Mouse (Mus musculus) liver, embryonic 16.5 days (tissue): ENCODE measurements at regions not wholly inside any gene's neighbourhood (a gene's known extent, or its start where the extent isn't known, plus 50 kb on each side); places are given as distances from the start of the nearest gene placed in this dataset.
"Not testable (repeated sequence)": the region's sequence is repeated elsewhere in the genome, so short reads cannot be mapped to it uniquely, and the experiment has no call there.

Experiments used
- ATAC-seq: fragments of 200-750 bp; cut with Nextera tagmentation; 2 replicates; pipeline ENCODE4 v1.8.0; 2017; ENCODE audit warnings: low read depth, mild to moderate bottlenecking, moderate number of reproducible peaks, moderate library complexity
- H3K27ac ChIP-seq: fragments of 300-500 bp; sonication (generic); 2 replicates; pipeline ENCODE4 v1.5.1; 2014; ENCODE audit warnings: mild to moderate bottlenecking, low read length
- H3K27me3 ChIP-seq: fragments of 300-500 bp; sonication (generic); 2 replicates; pipeline ENCODE4 v1.6.1; 2014; ENCODE audit warnings: low read depth, low read length, mixed read lengths; ENCODE audit not compliant: control insufficient read depth, insufficient read depth
- H3K36me3 ChIP-seq: fragments of 300-500 bp; sonication (generic); 2 replicates; pipeline ENCODE4 v1.6.1; 2014; ENCODE audit warnings: mild to moderate bottlenecking; ENCODE audit not compliant: control insufficient read depth, insufficient read depth
- H3K4me1 ChIP-seq: fragments of 300-500 bp; sonication (generic); 2 replicates; pipeline ENCODE4 v1.6.1; 2014; ENCODE audit warnings: low read depth, low read length, mixed read lengths; ENCODE audit not compliant: control insufficient read depth
- H3K4me2 ChIP-seq: fragments of 300-500 bp; sonication (generic); 2 replicates; pipeline ENCODE4 v1.6.1; 2014; ENCODE audit warnings: low read depth, low read length, mixed read lengths
- H3K4me3 ChIP-seq: fragments of 300-500 bp; sonication (generic); 2 replicates; pipeline ENCODE4 v1.5.1; 2014; ENCODE audit warnings: low read depth, mild to moderate bottlenecking, low read length
- H3K9ac ChIP-seq: fragments of 300-500 bp; sonication (generic); 2 replicates; pipeline ENCODE4 v1.6.1; 2014; ENCODE audit warnings: low read depth, low read length
- H3K9me3 ChIP-seq: fragments of 300-500 bp; sonication (generic); replicated peaks from 2 replicates; pipeline ENCODE4 v1.6.1; 2016; ENCODE audit warnings: low read length; ENCODE audit not compliant: control insufficient read depth
- WGBS: fragments of 180-500 bp; shearing (Covaris S2); extraction: QIAGEN DNeasy Blood & Tissue Kit; methylation state at CpG from one replicate; pipeline ENCODE4 v1.1.7; 2014; ENCODE audit not compliant: insufficient replicate concordance; 5-methylcytosine and 5-hydroxymethylcytosine counted together

- no peaks in the 10 kb centered on the region for H3K27me3 ChIP-seq
- H3K4me2 ChIP-seq = no peak overlapping the region
- no peaks in the 10 kb centered on the region for H3K4me1 ChIP-seq
- no peaks in the 10 kb centered on the region for H3K9me3 ChIP-seq
- no peaks in the 10 kb centered on the region for H3K36me3 ChIP-seq
- H3K4me3 ChIP-seq = no peak overlapping the region
- no peak for ATAC-seq
- H3K27ac ChIP-seq = no peak overlapping the region
- WGBS = 45% methylated on average over 5 of the region's 5 CpGs
- no peak overlapping the region for H3K9ac ChIP-seq
Observed at GRCm38 (mm10) chr3:128369521-128370127, 473.5 kb upstream of the Fam241a start.

DNA sequence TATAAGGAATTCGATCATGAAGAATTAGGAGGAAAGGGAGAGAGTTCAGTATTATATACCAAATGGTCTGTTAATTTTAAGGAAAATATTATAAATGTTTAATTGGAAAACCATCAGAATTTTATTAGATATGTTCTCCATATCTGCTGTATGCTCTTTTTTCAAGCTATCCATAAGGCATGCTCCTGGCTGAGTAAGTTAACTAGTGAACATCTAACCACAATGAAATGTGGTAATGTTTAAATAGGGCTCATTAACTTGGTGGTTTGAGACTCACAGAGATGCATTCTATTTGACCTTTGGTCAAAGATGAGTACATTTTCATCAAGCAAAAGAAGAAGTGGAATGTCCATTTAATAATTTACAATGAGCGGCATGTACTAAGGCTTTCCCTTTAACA lies 466.2 kb upstream of the Fam241a start:
- no peak overlapping the region for H3K27ac ChIP-seq
- no peaks in the 10 kb centered on the region for H3K4me1 ChIP-seq
- H3K9ac ChIP-seq = no peak overlapping the region
- no peaks in the 10 kb centered on the region for H3K9me3 ChIP-seq
- no peak overlapping the region for H3K4me3 ChIP-seq
- WGBS = 53% methylated on average over 2 of the region's 2 CpGs
- no peak for ATAC-seq
- no peaks in the 10 kb centered on the region for H3K36me3 ChIP-seq
- H3K4me2 ChIP-seq = no peak overlapping the region
- no peaks in the 10 kb centered on the region for H3K27me3 ChIP-seq

DNA sequence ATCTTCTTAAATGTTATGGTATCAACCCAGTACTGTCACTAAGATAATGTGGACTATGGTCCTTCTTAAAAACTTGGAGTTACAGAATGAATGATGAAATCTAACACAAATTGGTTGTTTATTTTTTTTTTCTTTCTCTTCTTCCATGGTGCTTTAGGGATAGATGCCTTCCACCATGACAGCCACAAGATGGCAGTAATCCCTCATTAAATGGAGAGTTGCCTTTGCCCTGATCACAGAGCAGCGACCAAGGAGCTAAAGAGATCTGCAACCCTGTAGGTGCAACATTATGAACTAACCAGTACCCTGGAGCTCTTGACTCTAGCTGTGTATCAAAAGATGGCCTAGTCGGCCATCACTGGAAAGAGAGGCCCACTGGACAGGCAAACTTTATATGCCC lies 453.0 kb upstream of the Fam241a start:
- H3K4me1 ChIP-seq, H3K9me3 ChIP-seq, H3K9ac ChIP-seq, H3K4me2 ChIP-seq, ATAC-seq, H3K27ac ChIP-seq, H3K36me3 ChIP-seq, H3K27me3 ChIP-seq, H3K4me3 ChIP-seq: not testable (repeated sequence)
- 13% methylated on average over 2 of the region's 2 CpGs for WGBS

DNA sequence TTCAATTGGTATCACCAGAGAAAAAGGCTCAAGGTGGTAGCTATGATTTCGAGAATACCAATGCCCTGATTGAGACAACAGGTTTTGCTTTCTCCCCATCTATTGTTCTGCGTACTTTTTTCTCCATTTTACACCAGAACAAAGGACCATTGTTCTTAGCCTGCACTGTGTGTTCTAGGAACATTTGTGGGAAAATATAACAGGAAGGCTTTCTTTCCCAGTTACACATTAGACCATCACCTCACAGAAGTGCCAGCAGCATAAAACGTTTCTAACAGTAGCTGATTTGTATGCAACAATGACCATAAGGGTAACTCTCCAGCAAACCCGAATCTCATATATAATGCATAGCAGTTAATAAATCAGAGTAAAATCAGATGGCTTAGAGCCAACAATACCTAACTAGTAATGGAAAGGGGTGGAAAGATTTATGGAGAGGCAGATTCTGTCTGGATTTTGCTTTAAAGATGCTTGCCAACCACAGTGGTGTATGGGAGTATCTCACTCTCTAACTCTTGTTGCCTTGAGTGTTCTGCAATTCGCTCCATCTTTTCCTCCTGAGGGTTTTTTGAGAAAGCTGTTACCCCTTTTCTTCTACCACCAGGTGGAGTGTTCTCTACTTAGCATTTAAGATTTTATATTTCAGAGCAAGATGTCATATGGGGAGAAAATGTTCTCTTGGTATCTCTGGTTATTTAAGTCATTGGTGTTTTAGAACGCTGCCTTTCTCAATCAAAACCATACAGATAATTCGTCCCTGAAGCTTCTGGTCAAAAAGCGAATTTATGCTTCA lies 451.9 kb upstream of the Fam241a start:
- no peak for ATAC-seq
- Histone ChIP-seq H3K27ac (no peak overlapping the region), H3K4me2 (no peak overlapping the region), H3K4me3 (no peak overlapping the region), H3K9me3 (no peaks in the 10 kb centered on the region), H3K27me3 (no peaks in the 10 kb centered on the region), H3K36me3 (no peaks in the 10 kb centered on the region), H3K4me1 (no peaks in the 10 kb centered on the region), H3K9ac (no peak overlapping the region)
- WGBS = 44% methylated on average over 8 of the region's 8 CpGs

DNA sequence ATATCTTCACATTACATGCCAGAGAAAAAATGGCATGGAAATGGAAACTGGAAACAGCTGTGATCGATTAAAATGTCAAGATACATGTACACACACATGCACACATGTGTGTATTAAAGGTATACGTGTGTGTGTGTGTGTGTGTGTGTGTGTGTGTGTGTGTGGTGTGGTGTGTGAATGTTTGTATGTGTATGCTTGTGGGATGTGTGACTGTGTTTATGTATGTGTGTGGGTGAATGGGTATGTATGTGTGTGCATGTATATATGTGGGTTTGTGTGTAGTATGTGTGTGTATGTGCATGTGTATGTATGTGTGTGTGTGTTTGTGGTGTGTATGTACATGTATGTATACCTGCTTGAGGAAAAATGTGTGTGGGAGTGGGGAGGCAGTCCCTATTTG lies 441.4 kb upstream of the Fam241a start:
- Histone ChIP-seq H3K9ac (no peak overlapping the region), H3K36me3 (no peaks in the 10 kb centered on the region), H3K4me3 (no peak overlapping the region), H3K4me2 (no peak overlapping the region), H3K27ac (no peak overlapping the region), H3K27me3 (no peaks in the 10 kb centered on the region), H3K4me1 (no peaks in the 10 kb centered on the region), H3K9me3 (no peaks in the 10 kb centered on the region)
- no peak for ATAC-seq
- 43% methylated on average over 2 of the region's 2 CpGs for WGBS

- no peak for ATAC-seq
- no peaks in the 10 kb centered on the region for H3K27me3 ChIP-seq
- H3K4me2 ChIP-seq = no peak overlapping the region
- no peaks in the 10 kb centered on the region for H3K4me1 ChIP-seq
- H3K9ac ChIP-seq = no peak overlapping the region
- H3K27ac ChIP-seq = no peak overlapping the region
- H3K4me3 ChIP-seq = no peak overlapping the region
- WGBS = 20% methylated on average over 5 of the region's 5 CpGs
- H3K36me3 ChIP-seq = no peaks in the 10 kb centered on the region
- no peaks in the 10 kb centered on the region for H3K9me3 ChIP-seq
Observed at GRCm38 (mm10) chr3:128337031-128337430, 440.9 kb upstream of the Fam241a start.

- Histone ChIP-seq H3K27ac (no peak overlapping the region), H3K27me3 (no peaks in the 10 kb centered on the region), H3K9ac (no peak overlapping the region), H3K4me3 (no peak overlapping the region), H3K4me1 (no peaks in the 10 kb centered on the region), H3K4me2 (no peak overlapping the region), H3K36me3 (no peaks in the 10 kb centered on the region), H3K9me3 (no peaks in the 10 kb centered on the region)
- ATAC-seq = no peak
- 62% methylated on average over 5 of the region's 5 CpGs for WGBS
Observed at GRCm38 (mm10) chr3:128327677-128328076, 431.6 kb upstream of the Fam241a start.

GRCm38 (mm10) chr3:128301312-128301711 lies 405.2 kb upstream of the Fam241a start:
- no peak overlapping the region for H3K9ac ChIP-seq
- H3K4me3 ChIP-seq = no peak overlapping the region
- no peak for ATAC-seq
- no peak overlapping the region for H3K27ac ChIP-seq
- 69% methylated on average over 4 of the region's 4 CpGs for WGBS
- no peaks in the 10 kb centered on the region for H3K4me1 ChIP-seq
- H3K9me3 ChIP-seq = no peaks in the 10 kb centered on the region
- no peaks in the 10 kb centered on the region for H3K36me3 ChIP-seq
- H3K4me2 ChIP-seq = no peak overlapping the region
- no peaks in the 10 kb centered on the region for H3K27me3 ChIP-seq

DNA sequence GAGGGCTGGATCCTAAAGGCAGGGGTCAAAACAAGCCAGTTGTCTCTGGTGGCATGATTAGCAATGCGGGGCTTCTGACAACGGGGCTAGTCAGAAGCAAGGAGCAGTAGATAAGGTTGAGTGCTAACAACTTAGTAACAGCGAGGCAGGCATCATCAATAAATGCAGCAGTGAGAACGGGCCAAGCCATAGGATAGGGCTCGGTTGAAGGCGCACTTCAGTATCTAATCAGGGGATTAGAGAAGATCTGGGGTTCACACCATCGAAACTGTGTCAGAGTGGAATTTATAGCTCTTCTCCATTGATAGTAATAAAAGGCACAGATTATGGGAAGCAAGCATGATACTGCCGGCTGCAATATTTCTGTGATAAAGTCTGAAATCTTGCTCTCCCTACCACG lies 402.0 kb upstream of the Fam241a start:
- 56% methylated on average over 9 of the region's 9 CpGs for WGBS
- H3K36me3 ChIP-seq = no peaks in the 10 kb centered on the region
- H3K9me3 ChIP-seq = no peaks in the 10 kb centered on the region
- H3K27ac ChIP-seq = no peak overlapping the region
- ATAC-seq = no peak
- no peak overlapping the region for H3K4me3 ChIP-seq
- H3K4me2 ChIP-seq = no peak overlapping the region
- H3K27me3 ChIP-seq = no peaks in the 10 kb centered on the region
- no peaks in the 10 kb centered on the region for H3K4me1 ChIP-seq
- H3K9ac ChIP-seq = no peak overlapping the region
